Mouse (Mus musculus) WW6 (cell line): ENCODE data around the gene Olfr8.
"Not testable (repeated sequence)": the region's sequence is repeated elsewhere in the genome, so short reads cannot be mapped to it uniquely, and the experiment has no call there.

Experiments used
- DNase-seq: peaks from one replicate; pipeline ENCODE4 v3.0.0-alpha.2; 2013; ENCODE audit warnings: low read depth, low spot score

Olfr8 gene

GRCm38 (mm10) chr10:78950336-78950735 lies at the start of gene Olfr8:
Olfr8 (plus strand) TSS chr10:78950636.
- not testable (repeated sequence) for DNase-seq

GRCm38 (mm10) chr10:78912871-78913270 lies 37.6 kb upstream of the Olfr8 start, which contains the start of gene Olfr1354:
Olfr1354 (plus strand) TSS chr10:78913171.
- DNase-seq: not testable (repeated sequence)

GRCm38 (mm10) chr10:78963009-78963408 lies 12.6 kb downstream of the Olfr8 start, which contains the start of gene Olfr1353:
Olfr1353 (plus strand) TSS chr10:78963309.
- not testable (repeated sequence) for DNase-seq

GRCm38 (mm10) chr10:78980750-78981149 lies 30.3 kb downstream of the Olfr8 start, which contains the start of gene Olfr1352:
Olfr1352 (plus strand) TSS chr10:78981050.
- DNase-seq: no peak
